Mouse (Mus musculus) embryonic facial prominence, embryonic 13.5 days (tissue): ENCODE measurements around the gene Epb41. TPM values are rescaled to one million over a fixed set of nuclear protein-coding genes. Genes with fewer than 3 reads are reported as not detected.

Experiments used
- ATAC-seq: fragments of 200-750 bp; cut with Nextera tagmentation; 2 replicates; pipeline ENCODE4 v1.8.0; 2017; ENCODE audit warnings: low read depth; ENCODE audit not compliant: insufficient number of reproducible peaks, insufficient read depth, low FRiP score, low TSS enrichment
- H3K27ac ChIP-seq: fragments of 300-500 bp; sonication (generic); 2 replicates; pipeline ENCODE4 v1.5.1; 2015; ENCODE audit warnings: moderate library complexity, mild to moderate bottlenecking, inconsistent platforms
- H3K27me3 ChIP-seq: fragments of 300-500 bp; sonication (generic); 2 replicates; pipeline ENCODE4 v1.6.1; 2015; ENCODE audit warnings: mild to moderate bottlenecking, inconsistent platforms
- H3K36me3 ChIP-seq: fragments of 300-500 bp; sonication (generic); 2 replicates; pipeline ENCODE4 v1.6.1; 2015; ENCODE audit warnings: mild to moderate bottlenecking, inconsistent platforms
- H3K4me1 ChIP-seq: fragments of 300-500 bp; sonication (generic); 2 replicates; pipeline ENCODE4 v1.6.1; 2015; ENCODE audit warnings: inconsistent platforms
- H3K4me2 ChIP-seq: fragments of 300-500 bp; sonication (generic); 2 replicates; pipeline ENCODE4 v1.6.1; 2015; ENCODE audit warnings: moderate library complexity, mild to moderate bottlenecking, inconsistent platforms
- H3K4me3 ChIP-seq: fragments of 300-500 bp; sonication (generic); 2 replicates; pipeline ENCODE4 v1.5.1; 2015; ENCODE audit warnings: mild to moderate bottlenecking, inconsistent platforms
- H3K9ac ChIP-seq: fragments of 300-500 bp; sonication (generic); 2 replicates; pipeline ENCODE4 v1.6.1; 2015; ENCODE audit warnings: mild to moderate bottlenecking, inconsistent platforms
- H3K9me3 ChIP-seq: fragments of 300-500 bp; sonication (generic); 2 replicates; pipeline ENCODE4 v1.6.1; 2016; ENCODE audit warnings: inconsistent platforms
- WGBS: fragments of 180-500 bp; shearing (Covaris S2); methylation state at CpG from one replicate; pipeline ENCODE4 v1.1.7; 2015; ENCODE audit warnings: mixed read lengths; 5-methylcytosine and 5-hydroxymethylcytosine counted together
- polyA plus RNA-seq: library from polyadenylated mRNA; unstranded; fragments of >200 nt; fragmentation: Nextera tagmentation; extraction: Ambion mirVana; gene quantifications from 2 replicates; pipeline ENCODE4 v1.2.1, GENCODE M21; 2015

The Epb41 gene
- 69.6 and 80.3 TPM in 2 replicates for polyA plus RNA-seq

DNA sequence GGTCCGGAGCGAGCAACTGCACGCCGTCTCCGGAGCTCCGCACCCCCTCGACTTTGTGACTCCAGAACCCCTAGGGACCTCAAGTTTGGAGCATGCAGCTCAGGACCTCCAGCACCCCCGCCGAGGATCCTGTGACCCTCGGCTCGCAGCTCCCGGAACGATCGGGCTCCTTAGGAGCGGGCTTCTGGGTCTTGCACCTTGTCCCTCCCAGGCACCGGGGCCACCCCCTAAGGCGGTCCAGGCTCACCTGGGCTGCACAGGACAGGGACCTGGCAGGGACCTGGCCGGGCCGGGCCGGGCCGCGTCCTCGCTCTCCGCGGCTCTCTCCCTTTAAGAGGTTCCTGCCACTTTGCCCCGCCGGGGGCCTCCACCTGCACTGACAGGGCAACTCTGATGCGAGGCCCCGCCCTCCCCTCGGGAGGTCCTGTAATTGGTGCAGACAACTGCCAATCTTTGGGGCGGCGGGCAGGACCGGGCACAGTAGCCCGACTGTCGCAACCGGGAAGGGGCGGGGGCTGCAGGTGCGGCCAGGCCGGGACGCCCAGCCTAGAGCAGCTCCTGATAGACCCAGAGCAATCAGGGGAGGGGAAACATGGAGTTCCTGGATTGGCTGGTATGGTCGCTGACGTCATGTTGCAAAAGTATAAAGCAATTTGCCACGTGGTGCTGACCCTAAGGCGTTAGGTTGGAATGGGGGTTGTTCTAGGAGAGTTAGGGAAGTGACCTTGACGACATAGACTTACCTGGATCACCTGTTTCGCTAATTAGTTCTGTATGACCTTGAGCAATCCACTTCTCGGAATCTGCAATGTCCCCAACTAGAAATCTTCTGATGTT is at the start of gene Epb41:
Gene Epb41, minus strand, starts transcription at position 389 of the 837 bp plus-strand sequence.
- 2% methylated on average over 47 of the region's 47 CpGs for WGBS
- Histone ChIP-seq H3K27ac (peak within 1 kb of the TSS; percentile 23; the same call in 1 of the 2 replicates), H3K4me2 (peak within 1 kb of the TSS; percentile 99), H3K9me3 (no peaks in the 10 kb centered on the region), H3K9ac (peak within 1 kb of the TSS; percentile 81), H3K36me3 (no peaks in the 10 kb centered on the region), H3K27me3 (peaks cover 24% of the 10 kb centered on the region), H3K4me3 (peak within 1 kb of the TSS; percentile 69), H3K4me1 (peaks cover 28% of the 10 kb centered on the region)
- peak; percentile 82 for ATAC-seq

DNA sequence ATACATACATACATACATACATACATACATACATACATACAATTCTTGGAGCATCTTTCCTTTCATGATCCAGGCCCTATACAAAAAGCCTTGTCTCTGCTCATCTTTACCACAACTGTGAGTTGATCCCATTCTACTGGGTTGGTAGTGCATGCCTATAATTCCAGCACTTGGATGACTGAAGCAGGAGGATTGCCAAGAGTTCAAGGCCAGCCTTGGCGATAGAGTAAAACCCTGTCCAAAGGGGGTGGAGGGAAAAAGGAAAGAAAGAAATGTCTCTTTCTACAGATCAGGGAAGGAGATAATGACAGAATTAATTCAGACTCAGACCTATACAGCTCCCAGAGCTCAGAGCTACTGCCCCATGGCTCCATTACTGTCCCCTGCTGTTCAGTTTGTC is 48.0 kb upstream of the Epb41 start:
- WGBS: 93% methylated on average over 1 of the region's 1 CpGs
- H3K27ac ChIP-seq: no peak overlapping the region
- no peaks in the 10 kb centered on the region for H3K9me3 ChIP-seq
- H3K36me3 ChIP-seq: no peaks in the 10 kb centered on the region
- no peaks in the 10 kb centered on the region for H3K27me3 ChIP-seq
- H3K4me2 ChIP-seq: no peak overlapping the region
- no peak overlapping the region for H3K4me3 ChIP-seq
- no peak overlapping the region for H3K9ac ChIP-seq
- ATAC-seq: no peak
- peaks cover 5% of the 10 kb centered on the region; the same call in 1 of the 2 replicates for H3K4me1 ChIP-seq

DNA sequence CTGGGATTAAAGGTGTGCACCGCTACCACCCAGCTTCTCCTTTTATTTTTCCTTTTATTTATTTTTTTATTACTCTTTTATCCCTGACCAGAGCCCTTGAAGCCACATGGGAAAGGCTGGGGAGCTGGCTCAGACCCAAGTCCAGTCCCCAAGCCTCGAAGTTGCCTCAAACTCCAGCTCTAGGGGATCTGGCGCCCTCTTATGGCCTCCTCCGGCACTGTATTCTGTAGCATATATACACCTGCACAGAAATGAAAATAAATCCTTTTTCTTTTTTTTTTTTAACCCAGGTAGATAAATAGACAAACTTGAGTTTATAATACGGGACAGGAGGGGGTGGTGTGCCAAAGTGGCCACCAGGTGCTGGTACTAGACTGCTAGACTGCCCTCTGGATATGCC is 46.6 kb upstream of the Epb41 start:
- no peaks in the 10 kb centered on the region for H3K36me3 ChIP-seq
- WGBS: 84% methylated on average over 5 of the region's 5 CpGs
- H3K27me3 ChIP-seq: no peaks in the 10 kb centered on the region
- no peak for ATAC-seq
- no peak overlapping the region for H3K9ac ChIP-seq
- no peak overlapping the region for H3K27ac ChIP-seq
- H3K4me2 ChIP-seq: no peak overlapping the region
- H3K4me1 ChIP-seq: peaks cover 5% of the 10 kb centered on the region; the same call in 1 of the 2 replicates
- H3K4me3 ChIP-seq: no peak overlapping the region
- no peaks in the 10 kb centered on the region for H3K9me3 ChIP-seq

DNA sequence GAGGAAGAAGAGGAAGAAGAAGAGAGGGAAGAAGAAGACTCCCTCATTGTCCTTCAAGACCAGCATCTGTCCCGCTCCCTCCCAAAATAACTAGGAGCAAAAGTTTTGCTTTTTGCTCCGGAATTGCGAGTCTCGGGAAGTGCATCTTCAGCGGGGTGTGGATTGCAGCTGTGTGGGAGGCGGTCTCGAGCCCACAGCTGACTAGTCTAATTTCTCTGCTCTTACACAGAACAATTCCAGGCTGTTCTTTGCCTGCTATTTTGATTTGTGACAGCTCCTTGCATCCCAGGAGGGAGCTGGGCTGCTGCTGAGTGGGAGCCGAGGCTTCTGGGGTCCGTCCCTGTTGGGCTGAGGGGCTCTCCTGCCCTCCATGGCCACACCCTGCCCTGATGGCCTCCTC is 44.4 kb upstream of the Epb41 start:
- Histone ChIP-seq H3K27me3 (no peaks in the 10 kb centered on the region), H3K4me3 (no peak overlapping the region), H3K9ac (0 out of 2 replicates have a peak overlapping the region, but pooled peaks have one; percentile 21), H3K36me3 (no peaks in the 10 kb centered on the region), H3K4me1 (peaks cover 5% of the 10 kb centered on the region; the same call in 1 of the 2 replicates), H3K27ac (no peak overlapping the region), H3K9me3 (no peaks in the 10 kb centered on the region), H3K4me2 (no peak overlapping the region)
- ATAC-seq: no peak
- 44% methylated on average over 9 of the region's 9 CpGs for WGBS

DNA sequence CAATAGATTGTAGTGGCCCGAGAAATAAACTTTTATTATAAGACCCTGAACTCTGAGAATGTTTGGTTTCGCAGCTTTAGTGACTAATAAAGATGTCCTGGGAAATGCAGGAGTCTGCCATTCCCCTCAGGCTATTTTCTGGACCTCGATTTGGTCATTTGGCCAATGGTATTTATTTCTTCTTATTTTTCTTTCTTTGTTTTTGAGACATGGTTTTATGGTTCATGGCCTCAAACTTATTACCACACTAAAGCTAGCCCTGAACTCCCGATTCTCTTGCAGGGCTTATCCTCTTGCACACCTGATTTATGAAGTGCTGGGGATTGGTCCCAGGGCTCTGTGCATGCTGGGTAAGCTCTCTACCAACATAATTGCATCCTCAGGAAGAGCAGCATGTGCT is 41.2 kb upstream of the Epb41 start:
- H3K9me3 ChIP-seq: no peaks in the 10 kb centered on the region
- no peak overlapping the region for H3K4me2 ChIP-seq
- H3K27ac ChIP-seq: no peak overlapping the region
- no peak for ATAC-seq
- peaks cover 22% of the 10 kb centered on the region for H3K27me3 ChIP-seq
- H3K9ac ChIP-seq: no peak overlapping the region
- H3K4me1 ChIP-seq: peaks cover 5% of the 10 kb centered on the region; the same call in 1 of the 2 replicates
- no peaks in the 10 kb centered on the region for H3K36me3 ChIP-seq
- 83% methylated on average over 4 of the region's 4 CpGs for WGBS
- H3K4me3 ChIP-seq: no peak overlapping the region

DNA sequence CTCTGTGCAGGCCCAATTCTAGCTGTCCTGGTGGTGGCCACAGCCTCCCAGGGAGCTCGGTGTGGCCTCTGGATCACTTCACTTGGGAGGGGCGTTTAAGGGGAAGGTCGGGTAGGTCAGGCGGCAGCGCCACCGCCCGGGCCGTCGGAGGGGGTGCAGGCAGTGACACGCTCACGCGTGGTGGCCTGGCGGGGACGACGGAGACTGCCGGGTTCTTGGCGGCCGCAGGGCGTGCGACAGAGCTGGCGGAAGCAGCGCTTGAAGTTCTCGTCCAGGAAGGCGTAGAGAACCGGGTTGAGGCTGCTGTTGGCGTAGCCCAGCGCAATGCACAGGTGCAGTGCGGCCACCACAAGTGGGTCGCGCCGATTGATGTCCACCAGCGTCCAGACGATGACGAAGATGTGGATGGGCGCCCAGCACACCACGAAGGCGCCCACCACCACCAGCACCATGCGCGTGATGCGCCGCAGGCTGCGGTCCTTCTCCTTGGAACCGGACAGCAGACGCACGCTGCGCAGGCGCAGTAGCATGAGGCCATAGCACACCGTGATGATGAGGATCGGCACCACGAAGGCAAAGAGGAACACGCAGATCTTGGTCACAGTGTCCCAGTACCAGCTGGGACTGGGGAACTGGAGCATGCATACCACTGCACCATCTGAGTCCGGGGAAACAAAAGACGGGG is 38.4 kb upstream of the Epb41 start:
- Histone ChIP-seq H3K9ac (no peak overlapping the region), H3K27me3 (peaks cover 27% of the 10 kb centered on the region), H3K9me3 (no peaks in the 10 kb centered on the region), H3K27ac (no peak overlapping the region), H3K4me2 (peak overlapping the region; percentile 55), H3K4me3 (peak overlapping the region; percentile 31), H3K36me3 (no peaks in the 10 kb centered on the region), H3K4me1 (no peaks in the 10 kb centered on the region)
- no peak for ATAC-seq
- 43% methylated on average over 53 of the region's 53 CpGs for WGBS

DNA sequence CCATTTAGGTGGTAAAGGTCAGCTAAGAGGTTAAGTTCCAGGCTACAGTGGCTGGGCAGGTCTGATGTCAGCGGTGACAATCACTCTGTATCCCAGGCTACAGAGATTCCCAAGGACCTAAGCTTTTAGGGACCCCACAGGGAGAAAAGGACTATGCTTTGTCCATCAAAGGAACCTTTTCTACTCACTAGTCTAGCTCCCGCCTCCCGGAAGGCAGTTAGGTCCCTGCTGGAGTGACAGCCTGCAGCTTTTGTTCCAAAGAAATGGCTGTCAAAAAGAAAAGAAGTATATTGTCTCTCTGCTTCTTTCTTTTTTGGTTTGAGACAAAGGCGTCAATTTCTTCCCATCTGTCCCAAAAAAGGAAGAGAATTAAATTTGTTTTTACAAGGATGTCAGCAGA is 36.1 kb upstream of the Epb41 start:
- Histone ChIP-seq H3K9me3 (no peaks in the 10 kb centered on the region), H3K27ac (no peak overlapping the region), H3K4me2 (no peak overlapping the region), H3K4me1 (no peaks in the 10 kb centered on the region), H3K36me3 (no peaks in the 10 kb centered on the region), H3K4me3 (no peak overlapping the region), H3K27me3 (peaks cover 27% of the 10 kb centered on the region), H3K9ac (no peak overlapping the region)
- ATAC-seq: no peak
- WGBS: 34% methylated on average over 4 of the region's 4 CpGs

DNA sequence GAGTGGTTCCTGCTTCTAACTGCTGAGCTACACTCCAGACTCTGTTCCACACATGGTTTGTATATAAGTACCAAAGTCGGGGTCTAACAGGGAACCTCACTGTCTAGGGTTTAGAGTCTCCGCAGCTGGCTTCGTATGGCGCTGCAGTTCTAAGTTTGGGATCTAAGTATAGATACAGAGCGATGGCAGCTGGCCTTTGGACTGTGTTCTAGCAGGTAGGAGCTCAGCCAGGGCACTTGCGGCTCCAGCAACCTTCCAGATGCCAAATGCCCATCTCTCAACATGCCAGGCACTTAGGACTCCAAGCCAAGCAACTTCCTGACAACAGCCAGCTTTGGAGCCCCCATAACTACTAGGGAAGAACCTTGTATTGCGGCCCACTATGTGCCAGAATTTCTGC is 33.1 kb upstream of the Epb41 start:
- Histone ChIP-seq H3K9me3 (no peaks in the 10 kb centered on the region), H3K27ac (no peak overlapping the region), H3K4me2 (no peak overlapping the region), H3K4me3 (no peak overlapping the region), H3K27me3 (peaks cover 16% of the 10 kb centered on the region), H3K36me3 (no peaks in the 10 kb centered on the region), H3K4me1 (0 out of 2 replicates have a peak, but pooled peaks cover 3% of the 10 kb centered on the region), H3K9ac (no peak overlapping the region)
- ATAC-seq: no peak
- WGBS: 92% methylated on average over 7 of the region's 7 CpGs

DNA sequence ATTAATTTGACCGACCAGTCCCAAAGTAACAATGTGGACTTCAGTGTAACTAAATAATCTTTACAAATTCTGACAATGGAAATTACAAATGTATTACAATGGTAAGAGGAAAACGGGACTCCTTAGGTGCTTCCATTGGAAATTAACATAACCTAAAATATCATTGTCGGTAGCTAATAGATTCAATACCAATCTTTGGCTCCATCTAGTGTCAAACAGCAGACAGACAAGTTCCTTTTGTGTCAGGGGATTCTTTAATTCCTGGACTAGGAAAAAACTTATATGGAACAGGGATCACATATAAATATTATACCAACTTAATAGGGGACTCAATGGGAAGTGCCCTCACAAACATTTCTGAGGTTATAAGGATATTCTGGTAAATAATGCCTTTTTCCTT is 26.0 kb upstream of the Epb41 start:
- Histone ChIP-seq H3K27ac (no peak overlapping the region), H3K36me3 (no peaks in the 10 kb centered on the region), H3K4me3 (no peak overlapping the region), H3K9me3 (no peaks in the 10 kb centered on the region), H3K4me1 (0 out of 2 replicates have a peak, but pooled peaks cover 3% of the 10 kb centered on the region), H3K4me2 (no peak overlapping the region), H3K27me3 (no peaks in the 10 kb centered on the region), H3K9ac (no peak overlapping the region)
- 44% methylated on average over 3 of the region's 3 CpGs for WGBS
- ATAC-seq: no peak

DNA sequence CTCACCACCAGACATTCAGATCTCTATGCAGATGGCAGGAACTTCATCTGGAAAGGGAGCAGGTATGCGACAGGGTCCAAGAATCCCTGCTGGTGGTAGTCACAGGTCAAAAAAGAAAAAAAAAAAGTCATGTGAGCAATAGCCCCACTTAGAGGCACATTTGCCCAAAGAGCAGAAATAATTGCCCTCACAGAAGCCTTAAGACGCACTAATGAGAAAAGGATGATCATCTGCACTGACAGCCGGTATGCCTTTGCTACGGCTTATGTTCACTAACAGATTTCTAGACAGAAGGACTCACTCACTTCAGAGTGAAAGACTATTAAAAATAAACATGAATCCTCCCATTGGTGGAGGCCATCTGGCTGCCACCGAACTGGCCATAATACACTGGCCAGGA is 24.4 kb upstream of the Epb41 start:
- Histone ChIP-seq H3K4me3 (no peak overlapping the region), H3K9me3 (no peaks in the 10 kb centered on the region), H3K27me3 (no peaks in the 10 kb centered on the region), H3K4me2 (no peak overlapping the region), H3K4me1 (0 out of 2 replicates have a peak, but pooled peaks cover 3% of the 10 kb centered on the region), H3K9ac (no peak overlapping the region), H3K36me3 (no peaks in the 10 kb centered on the region), H3K27ac (no peak overlapping the region)
- ATAC-seq: no peak
- WGBS: 60% methylated on average over 5 of the region's 5 CpGs

DNA sequence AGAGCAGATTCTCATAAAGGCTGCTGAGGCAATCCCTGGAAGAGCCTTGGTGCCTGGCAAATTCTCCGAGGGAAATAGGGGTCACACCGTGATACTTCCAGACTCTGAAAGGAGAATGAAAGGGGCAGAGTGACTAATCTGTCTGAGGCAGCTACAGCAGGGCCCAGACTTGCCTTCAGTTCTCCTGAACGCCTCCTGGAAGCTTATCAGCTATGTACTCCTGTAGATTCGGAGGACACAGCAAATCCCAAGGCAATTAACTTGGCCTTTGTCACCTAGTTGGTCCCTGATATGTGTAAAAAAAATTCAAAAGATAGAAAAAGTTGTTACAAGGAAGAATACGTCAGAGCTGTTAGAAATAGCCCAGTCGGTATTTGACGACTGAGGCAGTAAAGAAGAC is 19.9 kb upstream of the Epb41 start:
- WGBS: 77% methylated on average over 7 of the region's 7 CpGs
- H3K36me3 ChIP-seq: no peaks in the 10 kb centered on the region

DNA sequence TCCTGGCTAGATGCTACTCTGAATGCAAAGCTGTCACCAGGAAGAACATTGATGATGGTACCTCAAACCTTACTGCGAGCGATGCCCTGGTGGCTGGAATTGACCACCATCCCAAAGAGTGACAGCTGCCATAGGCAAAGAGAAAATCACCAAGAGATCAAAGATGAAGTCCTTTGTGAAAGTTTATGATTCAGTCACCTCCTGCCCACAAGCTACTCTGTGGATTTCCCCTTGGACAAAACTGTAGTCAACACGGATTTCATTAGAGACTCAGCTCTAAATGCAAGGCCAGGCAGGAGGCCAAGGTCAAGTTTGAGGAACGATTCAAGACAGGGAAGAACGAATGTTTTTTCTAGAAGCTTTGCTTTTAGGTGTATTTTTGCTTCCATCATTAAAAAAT is 18.8 kb upstream of the Epb41 start:
- Histone ChIP-seq H3K36me3 (no peaks in the 10 kb centered on the region), H3K4me3 (no peak overlapping the region), H3K9ac (no peak overlapping the region), H3K9me3 (no peaks in the 10 kb centered on the region), H3K27ac (no peak overlapping the region), H3K4me2 (no peak overlapping the region), H3K4me1 (no peaks in the 10 kb centered on the region), H3K27me3 (no peaks in the 10 kb centered on the region)
- WGBS: 86% methylated on average over 5 of the region's 5 CpGs
- no peak for ATAC-seq

More for the DNA sequence above, 19.9 kb upstream of the Epb41 start:
- Histone ChIP-seq H3K9me3 (no peaks in the 10 kb centered on the region), H3K9ac (no peak overlapping the region), H3K27ac (no peak overlapping the region), H3K4me3 (no peak overlapping the region), H3K4me1 (no peaks in the 10 kb centered on the region), H3K27me3 (no peaks in the 10 kb centered on the region), H3K4me2 (no peak overlapping the region)
- no peak for ATAC-seq
